Mouse (Mus musculus): ENCODE data around the gene Tas2r134. TPM values are rescaled to one million over a fixed set of nuclear protein-coding genes. Genes with fewer than 3 reads are reported as not detected.

The Tas2r134 gene
- polyA plus RNA-seq, 1 experiment = not detected

- TF ChIP-seq GATA1 (IDR thresholded peaks at IDR 0.05; ENCODE audit: borderline replicate concordance, low read length) (no peak), FLI1 (IDR thresholded peaks at IDR 0.05; ENCODE audit: low read length) (no peak)
- H3K27me3 ChIP-seq (replicated peaks) = no peaks in the 10 kb centered on the region
Observed at GRCm38 (mm10) chr2:51647972-51648371, 20.7 kb downstream of the Tas2r134 start.

GRCm38 (mm10) chr2:51649887-51650286 lies 22.6 kb downstream of the Tas2r134 start:
- Histone ChIP-seq H3K27me3 (replicated peaks) (no peaks in the 10 kb centered on the region), H3K4me3 (replicated peaks) (no peak overlapping the region), H3K9me3 (no peaks in the 10 kb centered on the region), H3K36me3 (replicated peaks; ENCODE audit: low read length) (no peaks in the 10 kb centered on the region), H3K4me1 (no peaks in the 10 kb centered on the region)
- no peak for TF ChIP-seq FLI1 (IDR thresholded peaks at IDR 0.05; ENCODE audit: low read length)
- no peak for TF ChIP-seq GATA1 (IDR thresholded peaks at IDR 0.05; ENCODE audit: borderline replicate concordance, low read length)

More at GRCm38 (mm10) chr2:51647972-51648371, 20.7 kb downstream of the Tas2r134 start:
- H3K9me3 ChIP-seq = no peaks in the 10 kb centered on the region
- H3K36me3 ChIP-seq (replicated peaks; ENCODE audit: low read length) = no peaks in the 10 kb centered on the region
- H3K4me3 ChIP-seq (replicated peaks) = no peak overlapping the region
- H3K4me1 ChIP-seq = no peaks in the 10 kb centered on the region

GRCm38 (mm10) chr2:51652086-51652485 lies 24.8 kb downstream of the Tas2r134 start:
- TF ChIP-seq GATA1 (IDR thresholded peaks at IDR 0.05; ENCODE audit: borderline replicate concordance, low read length) = no peak
- no peak for TF ChIP-seq FLI1 (IDR thresholded peaks at IDR 0.05; ENCODE audit: low read length)
- Histone ChIP-seq H3K9me3 (no peaks in the 10 kb centered on the region), H3K27me3 (replicated peaks) (no peaks in the 10 kb centered on the region), H3K36me3 (replicated peaks; ENCODE audit: low read length) (no peaks in the 10 kb centered on the region), H3K4me1 (no peaks in the 10 kb centered on the region), H3K4me3 (replicated peaks) (no peak overlapping the region)

GRCm38 (mm10) chr2:51657684-51658083 lies 30.4 kb downstream of the Tas2r134 start:
- no peaks in the 10 kb centered on the region for H3K4me1 ChIP-seq
- H3K4me3 ChIP-seq (replicated peaks) = no peak overlapping the region
- no peaks in the 10 kb centered on the region for H3K36me3 ChIP-seq (replicated peaks; ENCODE audit: low read length)
- H3K27me3 ChIP-seq (replicated peaks) = no peaks in the 10 kb centered on the region
- H3K9me3 ChIP-seq = no peaks in the 10 kb centered on the region
- TF ChIP-seq GATA1 (IDR thresholded peaks at IDR 0.05; ENCODE audit: borderline replicate concordance, low read length) (no peak), FLI1 (IDR thresholded peaks at IDR 0.05; ENCODE audit: low read length) (no peak)

- Histone ChIP-seq H3K9me3 (no peaks in the 10 kb centered on the region), H3K36me3 (replicated peaks; ENCODE audit: low read length) (no peaks in the 10 kb centered on the region), H3K4me3 (replicated peaks) (no peak overlapping the region), H3K27me3 (replicated peaks) (no peaks in the 10 kb centered on the region), H3K4me1 (no peaks in the 10 kb centered on the region)
- TF ChIP-seq FLI1 (IDR thresholded peaks at IDR 0.05; ENCODE audit: low read length) (no peak), GATA1 (IDR thresholded peaks at IDR 0.05; ENCODE audit: borderline replicate concordance, low read length) (no peak)
Observed at GRCm38 (mm10) chr2:51658288-51658687, 31.0 kb downstream of the Tas2r134 start.

- H3K27me3 ChIP-seq (replicated peaks) = no peaks in the 10 kb centered on the region
- H3K9me3 ChIP-seq = no peaks in the 10 kb centered on the region
- no peak overlapping the region for H3K4me3 ChIP-seq (replicated peaks)
- TF ChIP-seq GATA1 (IDR thresholded peaks at IDR 0.05; ENCODE audit: borderline replicate concordance, low read length) (no peak), FLI1 (IDR thresholded peaks at IDR 0.05; ENCODE audit: low read length) (no peak)
- H3K36me3 ChIP-seq (replicated peaks; ENCODE audit: low read length) = no peaks in the 10 kb centered on the region
- H3K4me1 ChIP-seq = no peaks in the 10 kb centered on the region
Observed at GRCm38 (mm10) chr2:51674321-51674720, 47.0 kb downstream of the Tas2r134 start.
